Comparison of ENCODE assay signal across 10 mouse cellular contexts in genomic region chr5:67802174-67803030, GRCm38 (mm10). TPM values are rescaled to one million over a fixed set of nuclear protein-coding genes. Genes with fewer than 3 reads are reported as not detected.
A peak's percentile ranks its signal among the peaks of the same experiment; 100 is the strongest.
DNase-seq lines count a peak whose midpoint lies in the region; ATAC-seq and TF ChIP-seq lines count a peak whose summit lies in the region.
"Had no signal": no experiment of that assay in that cellular context is flagged by ENCODE, and none has a peak within 500 bp of the region (broad histone marks: within the 10 kb centered on the region; RNA-seq: fewer than 3 reads in every experiment).

No protein-coding gene starts in this region.

- H3K4me2 ChIP-seq in midbrain, postnatal 0 days (ENCODE audit: low read depth, low read length, poor library complexity, severe bottlenecking): no peak overlapping the region
- no peak overlapping the region for H3K4me2 ChIP-seq in midbrain, embryonic 11.5 days
- H3K4me2 ChIP-seq in heart, embryonic 12.5 days: no peak overlapping the region
- H3K4me2 ChIP-seq: heart, embryonic 13.5 days had no signal

- intact Hi-C loops in left cerebral cortex, postnatal 14 days (cut with DNase I): loop anchor here (5.0 kb wide), 1 partner anchor 45 kb away; the partner anchor contains the start of gene Atp8a1

- H3K4me3 ChIP-seq in midbrain, postnatal 0 days (ENCODE audit: low read depth, low read length): no peak overlapping the region
- H3K4me3 ChIP-seq in midbrain, embryonic 11.5 days (ENCODE audit: low read depth, low read length): no peak overlapping the region
- H3K4me3 ChIP-seq in heart, embryonic 12.5 days: no peak overlapping the region
- H3K4me3 ChIP-seq: heart, embryonic 13.5 days had no signal

- H3K9ac ChIP-seq in midbrain, postnatal 0 days (replicated peaks; ENCODE audit: low read length, poor library complexity, severe bottlenecking): no peak overlapping the region
- H3K9ac ChIP-seq in midbrain, embryonic 11.5 days (ENCODE audit: low read length): no peak overlapping the region
- H3K9ac ChIP-seq in heart, embryonic 12.5 days: no peak overlapping the region
- H3K9ac ChIP-seq: heart, embryonic 13.5 days had no signal

- ATAC-seq in midbrain, postnatal 0 days (ENCODE audit: low FRiP score): no peak
- ATAC-seq in midbrain, embryonic 11.5 days (ENCODE audit: low FRiP score): no peak
- no peak for ATAC-seq in heart, embryonic 12.5 days (ENCODE audit: insufficient number of reproducible peaks, low FRiP score)

- no peaks in the 10 kb centered on the region for H3K27me3 ChIP-seq in midbrain, postnatal 0 days (ENCODE audit: insufficient read depth, low read length)
- no peaks in the 10 kb centered on the region for H3K27me3 ChIP-seq in midbrain, embryonic 11.5 days (ENCODE audit: control insufficient read depth, insufficient read depth, low read length)
- H3K27me3 ChIP-seq in heart, embryonic 12.5 days (replicated peaks): no peaks in the 10 kb centered on the region
- H3K27me3 ChIP-seq: heart, embryonic 13.5 days had no signal

- no peak overlapping the region for H3K27ac ChIP-seq in midbrain, postnatal 0 days (ENCODE audit: low read depth, low read length)
- H3K27ac ChIP-seq in midbrain, embryonic 11.5 days (ENCODE audit: low read depth, low read length): no peak overlapping the region
- H3K27ac ChIP-seq in heart, embryonic 12.5 days (ENCODE audit: poor library complexity, severe bottlenecking): no peak overlapping the region
- H3K27ac ChIP-seq: heart, embryonic 13.5 days; macrophage had no signal

- no peaks in the 10 kb centered on the region for H3K9me3 ChIP-seq in midbrain, postnatal 0 days (ENCODE audit: low read length)
- no peaks in the 10 kb centered on the region for H3K9me3 ChIP-seq in midbrain, embryonic 11.5 days (ENCODE audit: control insufficient read depth, low read length)
- no peaks in the 10 kb centered on the region for H3K9me3 ChIP-seq in heart, embryonic 12.5 days (replicated peaks)
- H3K9me3 ChIP-seq: heart, embryonic 13.5 days had no signal

- no peak for TF ChIP-seq CTCF in midbrain, postnatal 0 days (IDR thresholded peaks at IDR 0.05)

- no peaks in the 10 kb centered on the region for H3K4me1 ChIP-seq in midbrain, postnatal 0 days (ENCODE audit: insufficient read depth, low read length)
- no peaks in the 10 kb centered on the region for H3K4me1 ChIP-seq in midbrain, embryonic 11.5 days (ENCODE audit: control insufficient read depth, insufficient read depth, low read length)
- peaks cover 7% of the 10 kb centered on the region for H3K4me1 ChIP-seq in heart, embryonic 12.5 days (replicated peaks)

- H3K36me3 ChIP-seq in midbrain, postnatal 0 days (ENCODE audit: insufficient read depth, low read length): 0 out of 2 replicates have a peak, but pooled peaks cover 8% of the 10 kb centered on the region
- no peaks in the 10 kb centered on the region for H3K36me3 ChIP-seq in midbrain, embryonic 11.5 days (ENCODE audit: control insufficient read depth, insufficient read depth, low read length)
- H3K36me3 ChIP-seq in heart, embryonic 12.5 days: no peaks in the 10 kb centered on the region
- H3K36me3 ChIP-seq: heart, embryonic 13.5 days had no signal

- 91% methylated on average over 17 of the region's 17 CpGs for WGBS in midbrain, postnatal 0 days
- 91% methylated on average over 17 of the region's 17 CpGs for WGBS in midbrain, embryonic 11.5 days
- 84% methylated on average over 17 of the region's 17 CpGs for WGBS in heart, embryonic 12.5 days

- DNase-seq in adrenal gland, postnatal 10 days: peak; percentile 59
- DNase-seq in adrenal gland, adult 18-20 months (ENCODE audit: low spot score in 2 of 2): no peak
- DNase-seq in midbrain, postnatal 0 days (ENCODE audit: low spot score): peak; percentile 65
- no peak for DNase-seq in midbrain, embryonic 11.5 days (ENCODE audit: low spot score, missing footprints)
- peak; percentile 61 to 76 for DNase-seq in left cerebral cortex, postnatal 14 days (ENCODE audit: low spot score in 2 of 2)
- peak; percentile 52 to 83 for DNase-seq in right cerebral cortex, postnatal 36 days (ENCODE audit: low spot score in 2 of 2)
- no peak for DNase-seq in thymus, postnatal 4 days

RNA-seq across cellular contexts. Expression of gene Atp8a1, which starts 44.8 kb away (rescaled TPM):
- 10 to 100 TPM; 17.5 to 26.6 TPM for total RNA-seq in adrenal gland, postnatal 10 days (2021)
- total RNA-seq in adrenal gland, adult 18-20 months (2021): 10 to 100 TPM; 16.6 to 36.1 TPM
- 95.7 and 104 TPM in 2 replicates for total RNA-seq in midbrain, postnatal 0 days (2014; rRNA removed)
- polyA plus RNA-seq in midbrain, postnatal 0 days (2015; fragmentation: Nextera tagmentation; extraction: Ambion mirVana): 35.5 and 42.9 TPM in 2 replicates
- 31.9 and 33.4 TPM in 2 replicates for polyA plus RNA-seq in midbrain, embryonic 11.5 days (2014; fragmentation: Nextera tagmentation; extraction: Ambion mirVana)
- total RNA-seq in left cerebral cortex, postnatal 14 days (2021): 100 to 1,000 TPM; 158 to 162 TPM
- 16.8 and 20.0 TPM in 2 replicates for polyA plus RNA-seq in heart, embryonic 12.5 days (2016; fragmentation: Nextera tagmentation; extraction: Ambion mirVana)

Comparison
In these comparisons a context has a peak if more than half of its experiments do, and no peak if none do; other contexts are left out.
1. DNase-seq: peak in adrenal gland, postnatal 10 days (single experiment), midbrain, postnatal 0 days (single experiment), left cerebral cortex, postnatal 14 days (2 of 2) and right cerebral cortex, postnatal 36 days (2 of 2); none in adrenal gland, adult 18-20 months (0 of 2), midbrain, embryonic 11.5 days (single experiment) and thymus, postnatal 4 days (single experiment).